In genomic region chr6:119477686-119478310, GRCm38 (mm10) we compare ENCODE assay signal across 10 mouse cellular contexts. TPM values are rescaled to one million over a fixed set of nuclear protein-coding genes. Genes with fewer than 3 reads are reported as not detected.
DNase-seq lines count a peak whose midpoint lies in the region; ATAC-seq lines count a peak whose summit lies in the region.
"Had no signal": no experiment of that assay in that cellular context is flagged by ENCODE, and none has a peak within 500 bp of the region (broad histone marks: within the 10 kb centered on the region; RNA-seq: fewer than 3 reads in every experiment).

No protein-coding gene starts in this region.

- H3K27me3 ChIP-seq in heart, embryonic 15.5 days, result no peaks in the 10 kb centered on the region
- no peaks in the 10 kb centered on the region for H3K27me3 ChIP-seq in hindbrain, embryonic 14.5 days (ENCODE audit: control insufficient read depth, insufficient read depth, low read length)
- H3K27me3 ChIP-seq in neural tube, embryonic 15.5 days (replicated peaks), result no peaks in the 10 kb centered on the region

- H3K4me1 ChIP-seq in heart, embryonic 15.5 days (replicated peaks), result peaks cover 45% of the 10 kb centered on the region
- peaks cover 17% of the 10 kb centered on the region for H3K4me1 ChIP-seq in hindbrain, embryonic 14.5 days (replicated peaks; ENCODE audit: control insufficient read depth, insufficient read depth, low read length)
- peaks cover 37% of the 10 kb centered on the region for H3K4me1 ChIP-seq in neural tube, embryonic 15.5 days

- no peak for DNase-seq in heart, postnatal 25 days (ENCODE audit: low spot score)
- peak; percentile 49 for DNase-seq in lung, postnatal 10 days
- no peak for DNase-seq in lung, postnatal 36 days
- DNase-seq in hindbrain, embryonic 14.5 days (ENCODE audit: low spot score), result no peak
- DNase-seq in adrenal gland, adult 18-20 months (ENCODE audit: low spot score in 2 of 2), result no peak
- DNase-seq in ovary, adult 18-20 months (ENCODE audit: low spot score), result no peak
- DNase-seq: right cerebral cortex, postnatal 25 days; thymus, postnatal 25 days had no signal

- H3K4me3 ChIP-seq in heart, embryonic 15.5 days, result peak overlapping the region; percentile 88; the same call in 1 of the 2 replicates
- no peak overlapping the region for H3K4me3 ChIP-seq in hindbrain, embryonic 14.5 days (replicated peaks; ENCODE audit: low read length)
- H3K4me3 ChIP-seq in neural tube, embryonic 15.5 days (replicated peaks), result no peak overlapping the region

- no peak for ATAC-seq in heart, embryonic 15.5 days (replicated peaks; ENCODE audit: insufficient number of reproducible peaks, insufficient read depth, low FRiP score, low read depth)
- no peak for ATAC-seq in hindbrain, embryonic 14.5 days (ENCODE audit: low FRiP score)
- no peak for ATAC-seq in neural tube, embryonic 15.5 days (ENCODE audit: low FRiP score)

- intact Hi-C loops in heart, postnatal 25 days (cut with DNase I), result no loop called here

- H3K9ac ChIP-seq in heart, embryonic 15.5 days, result no peak overlapping the region
- H3K9ac ChIP-seq in hindbrain, embryonic 14.5 days, result no peak overlapping the region
- no peak overlapping the region for H3K9ac ChIP-seq in neural tube, embryonic 15.5 days (replicated peaks)

- peak overlapping the region; percentile 99 for H3K27ac ChIP-seq in heart, embryonic 15.5 days
- no peak overlapping the region for H3K27ac ChIP-seq in hindbrain, embryonic 14.5 days
- peak overlapping the region; percentile 100 for H3K27ac ChIP-seq in neural tube, embryonic 15.5 days (replicated peaks)

- H3K36me3 ChIP-seq in heart, embryonic 15.5 days, result no peaks in the 10 kb centered on the region
- peaks cover 7% of the 10 kb centered on the region; the same call in 1 of the 2 replicates for H3K36me3 ChIP-seq in hindbrain, embryonic 14.5 days (replicated peaks; ENCODE audit: control insufficient read depth, insufficient read depth)
- H3K36me3 ChIP-seq in neural tube, embryonic 15.5 days, result no peaks in the 10 kb centered on the region

- H3K4me2 ChIP-seq in heart, embryonic 15.5 days, result peak overlapping the region; percentile 94
- 0 out of 2 replicates have a peak overlapping the region, but pooled peaks have one; percentile 97 for H3K4me2 ChIP-seq in hindbrain, embryonic 14.5 days (replicated peaks)
- H3K4me2 ChIP-seq in neural tube, embryonic 15.5 days, result no peak overlapping the region

- H3K9me3 ChIP-seq in heart, embryonic 15.5 days (replicated peaks), result no peaks in the 10 kb centered on the region
- H3K9me3 ChIP-seq in hindbrain, embryonic 14.5 days (ENCODE audit: control insufficient read depth, low read length), result no peaks in the 10 kb centered on the region
- no peaks in the 10 kb centered on the region for H3K9me3 ChIP-seq in neural tube, embryonic 15.5 days (replicated peaks)

- 25% methylated on average over 13 of the region's 13 CpGs for WGBS in heart, embryonic 15.5 days
- 64% methylated on average over 13 of the region's 13 CpGs for WGBS in hindbrain, embryonic 14.5 days
- 40% methylated on average over 13 of the region's 13 CpGs for WGBS in neural tube, embryonic 15.5 days

RNA-seq across cellular contexts. Expression of gene Fbxl14, which starts 1.7 kb away (rescaled TPM):
- polyA plus RNA-seq in heart, embryonic 15.5 days (2015; fragmentation: Nextera tagmentation; extraction: Ambion mirVana), result 2.7 and 3.1 TPM in 2 replicates
- 10 to 100 TPM; 15.4 to 15.6 TPM for total RNA-seq in heart, postnatal 25 days (2021)
- 3.1 and 4.6 TPM in 2 replicates for polyA plus RNA-seq in hindbrain, embryonic 14.5 days (2014; fragmentation: Nextera tagmentation; extraction: Ambion mirVana)
- 2.1 and 4.1 TPM in 2 replicates for polyA plus RNA-seq in neural tube, embryonic 15.5 days (2015; fragmentation: Nextera tagmentation; extraction: Ambion mirVana)
- 10 to 100 TPM; 31.7 to 34.1 TPM for total RNA-seq in adrenal gland, adult 18-20 months (2021)
